8 mouse cellular contexts compared by ENCODE assay signal in the genomic region with DNA sequence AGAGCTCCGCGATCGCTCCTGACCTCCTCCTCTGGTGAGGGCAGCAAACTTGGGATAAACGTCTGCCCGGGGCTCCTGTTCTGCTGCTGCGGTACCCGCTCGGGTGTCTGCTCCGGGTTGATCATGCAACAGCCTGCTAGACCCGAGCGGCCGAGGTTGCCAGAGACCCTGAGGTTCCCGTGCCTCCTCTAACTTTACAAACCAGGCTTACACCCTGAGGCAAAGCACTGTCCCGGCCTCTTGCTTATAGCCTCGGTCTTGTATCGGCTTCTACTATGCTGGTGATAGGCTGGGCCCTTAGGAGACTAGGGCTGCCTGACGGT. TPM values are rescaled to one million over a fixed set of nuclear protein-coding genes. Genes with fewer than 3 reads are reported as not detected.
DNase-seq lines count a peak whose midpoint lies in the region; ATAC-seq lines count a peak whose summit lies in the region.

No protein-coding gene starts in this region.

- no peak overlapping the region for H3K27ac ChIP-seq in embryonic facial prominence, embryonic 14.5 days (replicated peaks; ENCODE audit: low read depth, low read length)
- H3K27ac ChIP-seq in intestine, embryonic 16.5 days (ENCODE audit: low read length): no peak overlapping the region
- no peak overlapping the region for H3K27ac ChIP-seq in neural tube, embryonic 11.5 days (ENCODE audit: low read depth, low read length)

- H3K4me2 ChIP-seq in embryonic facial prominence, embryonic 14.5 days (ENCODE audit: low read depth, low read length): peak overlapping the region; percentile 99
- H3K4me2 ChIP-seq in intestine, embryonic 16.5 days (ENCODE audit: low read depth, low read length): peak overlapping the region; percentile 96
- H3K4me2 ChIP-seq in neural tube, embryonic 11.5 days (ENCODE audit: low read depth): peak overlapping the region; percentile 98

- H3K4me1 ChIP-seq in embryonic facial prominence, embryonic 14.5 days (ENCODE audit: control insufficient read depth, insufficient read depth, low read length): peaks cover 12% of the 10 kb centered on the region
- H3K4me1 ChIP-seq in intestine, embryonic 16.5 days (ENCODE audit: control insufficient read depth, insufficient read depth, low read length): peaks cover 4% of the 10 kb centered on the region; the same call in 1 of the 2 replicates
- 0 out of 2 replicates have a peak, but pooled peaks cover 7% of the 10 kb centered on the region for H3K4me1 ChIP-seq in neural tube, embryonic 11.5 days (ENCODE audit: control insufficient read depth, insufficient read depth, low read length)

- H3K27me3 ChIP-seq in embryonic facial prominence, embryonic 14.5 days (replicated peaks; ENCODE audit: control insufficient read depth, insufficient read depth, low read length): 0 out of 2 replicates have a peak, but pooled peaks cover 3% of the 10 kb centered on the region
- peaks cover 35% of the 10 kb centered on the region; the same call in 1 of the 2 replicates for H3K27me3 ChIP-seq in intestine, embryonic 16.5 days (replicated peaks; ENCODE audit: control insufficient read depth, insufficient read depth, low read length)
- H3K27me3 ChIP-seq in neural tube, embryonic 11.5 days (ENCODE audit: control insufficient read depth, insufficient read depth, low read length): peaks cover 5% of the 10 kb centered on the region; the same call in 1 of the 2 replicates

- 0% methylated on average over 9 of the region's 17 CpGs for WGBS in embryonic facial prominence, embryonic 14.5 days
- WGBS in intestine, embryonic 16.5 days: 3% methylated on average over 17 of the region's 17 CpGs
- 1% methylated on average over 17 of the region's 17 CpGs for WGBS in neural tube, embryonic 11.5 days

- peak overlapping the region; percentile 68 for H3K4me3 ChIP-seq in embryonic facial prominence, embryonic 14.5 days (ENCODE audit: low read depth, low read length)
- H3K4me3 ChIP-seq in intestine, embryonic 16.5 days (ENCODE audit: low read length): peak overlapping the region; percentile 64
- peak overlapping the region; percentile 77 for H3K4me3 ChIP-seq in neural tube, embryonic 11.5 days (ENCODE audit: low read depth, low read length)

- H3K9ac ChIP-seq in embryonic facial prominence, embryonic 14.5 days (ENCODE audit: low read depth, low read length): peak overlapping the region; percentile 73
- H3K9ac ChIP-seq in intestine, embryonic 16.5 days (ENCODE audit: low read depth, low read length): peak overlapping the region; percentile 66
- H3K9ac ChIP-seq in neural tube, embryonic 11.5 days (ENCODE audit: low read length): peak overlapping the region; percentile 81

- no peak; the same call in 1 of the 2 replicates for ATAC-seq in embryonic facial prominence, embryonic 14.5 days (ENCODE audit: low read depth)
- ATAC-seq in intestine, embryonic 16.5 days: no peak; the same call in 1 of the 2 replicates
- ATAC-seq in neural tube, embryonic 11.5 days (ENCODE audit: insufficient read depth, low FRiP score, low TSS enrichment): no peak
- ATAC-seq in frontal cortex, adult (ENCODE audit: low TSS enrichment): no peak

- peak; percentile 16 to 48 for DNase-seq in left cerebral cortex, adult 8-10 months (ENCODE audit: low spot score in 2 of 2)
- no peak for DNase-seq in left cerebral cortex, adult 9 months (ENCODE audit: low spot score in 2 of 2)
- peak; percentile 14 for DNase-seq in embryonic facial prominence, embryonic 14.5 days (ENCODE audit: low spot score)
- DNase-seq in neural tube, embryonic 11.5 days (ENCODE audit: low spot score): no peak
- DNase-seq in urinary bladder, postnatal 4 days (ENCODE audit: low spot score in 2 of 2): no peak
- DNase-seq in spleen, postnatal 36 days (ENCODE audit: low spot score in 2 of 2): no peak

- no peaks in the 10 kb centered on the region for H3K36me3 ChIP-seq in embryonic facial prominence, embryonic 14.5 days (ENCODE audit: control insufficient read depth, insufficient read depth, low read length)
- no peaks in the 10 kb centered on the region for H3K36me3 ChIP-seq in intestine, embryonic 16.5 days (ENCODE audit: control insufficient read depth, insufficient read depth, low read length)
- no peaks in the 10 kb centered on the region for H3K36me3 ChIP-seq in neural tube, embryonic 11.5 days (ENCODE audit: control insufficient read depth, insufficient read depth, low read length)

- H3K9me3 ChIP-seq in embryonic facial prominence, embryonic 14.5 days (ENCODE audit: control insufficient read depth, low read length): no peaks in the 10 kb centered on the region
- no peaks in the 10 kb centered on the region for H3K9me3 ChIP-seq in intestine, embryonic 16.5 days (ENCODE audit: control insufficient read depth, low read length)
- no peaks in the 10 kb centered on the region for H3K9me3 ChIP-seq in neural tube, embryonic 11.5 days (ENCODE audit: control insufficient read depth, low read length)

RNA-seq across cellular contexts. Expression of a gene that starts 0.8 kb away (rescaled TPM):
- 100 to 1,000 TPM; 222 to 247 (median 229) TPM for total RNA-seq in left cerebral cortex, adult 8-10 months (2022)
- 8.6 and 9.1 TPM in 2 replicates for polyA plus RNA-seq in embryonic facial prominence, embryonic 14.5 days (2014; fragmentation: Nextera tagmentation; extraction: Ambion mirVana)
- 4.2 TPM in 2 replicates for polyA plus RNA-seq in intestine, embryonic 16.5 days (2015; fragmentation: Nextera tagmentation; extraction: Ambion mirVana)
- polyA plus RNA-seq in neural tube, embryonic 11.5 days (2014; fragmentation: Nextera tagmentation; extraction: Ambion mirVana): 5.5 TPM in 2 replicates

Comparison
In these comparisons a context has a peak if more than half of its experiments do, and no peak if none do; other contexts are left out.
1. DNase-seq: peak in left cerebral cortex, adult 8-10 months (2 of 2) and embryonic facial prominence, embryonic 14.5 days (single experiment); none in left cerebral cortex, adult 9 months (0 of 2), neural tube, embryonic 11.5 days (single experiment), urinary bladder, postnatal 4 days (0 of 2) and spleen, postnatal 36 days (0 of 2).
2. Peak in every context shown above with its lines, with median percentiles within 50 percentile points of each other: H3K4me2 ChIP-seq, H3K4me3 ChIP-seq and H3K9ac ChIP-seq.